Mouse (Mus musculus): ENCODE measurements around the gene Mat2a.

DNA sequence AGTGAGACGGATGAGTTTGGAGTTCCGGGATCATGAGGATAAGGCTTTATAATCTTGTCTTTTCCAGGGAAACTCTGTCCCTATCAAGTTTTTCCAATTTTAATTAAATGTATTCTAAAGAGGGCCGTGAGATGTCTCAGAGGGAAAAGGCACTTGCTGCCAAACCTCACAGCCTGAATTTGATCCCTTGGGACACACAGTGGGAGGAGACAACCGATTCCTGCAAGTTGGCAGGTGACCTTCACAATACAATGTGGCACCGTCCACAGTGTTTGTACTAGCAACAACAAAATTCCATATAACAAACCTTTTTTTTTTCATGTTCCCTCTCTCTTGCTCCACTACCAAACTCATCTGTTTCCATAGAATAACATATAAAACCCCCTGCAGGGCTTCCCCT is 19.6 kb upstream of the Mat2a start:
- TF ChIP-seq POLR2A (IDR thresholded peaks at IDR 0.05; ENCODE audit: control insufficient read depth, extremely low read depth, insufficient read depth, low read length, poor library complexity): no peak
- no peak for TF ChIP-seq CTCF (IDR thresholded peaks at IDR 0.05; ENCODE audit: borderline replicate concordance, control insufficient read depth, extremely low read depth, insufficient read depth, low read length, poor library complexity)
